Mouse (Mus musculus) left cerebral cortex, adult 9 months (tissue): ENCODE measurements around the gene Tas2r109.
"Not testable (repeated sequence)": the region's sequence is repeated elsewhere in the genome, so short reads cannot be mapped to it uniquely, and the experiment has no call there.

Experiments used
- DNase-seq, 2 experiments: peaks; one replicate each; pipeline ENCODE4 v3.0.0; 2022; ENCODE audit warnings: low spot score in 2 of 2

The Tas2r109 gene

DNA sequence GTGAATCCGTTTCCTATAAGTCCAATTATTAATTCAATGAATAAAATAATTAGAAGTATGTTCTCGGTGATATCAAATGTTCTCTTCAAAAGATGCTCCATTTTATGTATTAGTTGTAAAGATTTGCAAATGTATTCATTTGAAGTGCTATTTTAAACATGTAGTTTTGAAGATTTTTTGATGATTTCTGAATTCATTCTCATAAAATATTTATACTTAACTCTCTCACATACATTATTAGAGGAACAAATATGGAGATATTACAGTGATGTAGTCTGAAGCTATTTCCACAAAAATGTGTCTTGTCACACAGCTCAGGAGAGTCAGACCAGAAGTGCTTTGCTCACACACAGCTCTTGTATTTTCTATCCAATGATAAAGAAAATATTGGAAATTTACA is at the start of gene Tas2r109:
TSS of gene Tas2r109 (minus strand) at position 101 of the 400 bp plus-strand sequence.
- DNase-seq, result no peak

DNA sequence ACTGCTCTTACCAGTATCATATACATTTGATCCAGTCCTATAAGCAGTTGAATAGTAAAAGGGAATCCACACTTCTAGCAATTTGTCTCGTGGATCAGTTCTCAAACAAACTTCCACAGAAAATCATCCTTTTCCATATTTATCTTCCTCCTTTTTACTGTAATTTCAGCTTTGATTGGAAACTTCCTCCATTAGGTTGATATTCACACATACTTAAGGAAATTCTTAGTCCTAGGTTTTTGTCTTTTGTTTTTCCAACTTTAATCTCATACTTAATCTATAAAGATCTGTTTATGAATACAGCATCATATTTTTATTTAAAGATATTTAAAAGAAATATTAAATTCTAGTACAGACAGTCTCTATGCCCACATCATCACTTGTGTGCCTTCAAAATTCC is 22.9 kb downstream of the Tas2r109 start, which contains the start of gene Tas2r131:
TSS of gene Tas2r131 (minus strand) at position 101 of the 400 bp plus-strand sequence.
- no peak for DNase-seq

- DNase-seq, result no peak
Measured at GRCm38 (mm10) chr6:132950802-132951201, 30.0 kb downstream of the Tas2r109 start, which contains the start of gene Tas2r129. Gene Tas2r129 (plus strand): TSS chr6:132951102.

GRCm38 (mm10) chr6:132941376-132941775 is 39.4 kb downstream of the Tas2r109 start:
- DNase-seq, result not testable (repeated sequence)
